Mouse (Mus musculus): ENCODE results near the gene Cs.

GRCm38 (mm10) chr10:128372989-128373748 lies 35.6 kb downstream of the Cs start:
- TF ChIP-seq GATA1 (IDR thresholded peaks at IDR 0.05; ENCODE audit: low read depth, low read length): 0 out of 2 replicates have a peak, but pooled peaks have one; percentile 17
- TF ChIP-seq CTCF (IDR thresholded peaks at IDR 0.05 in 2 of 3, conservative IDR thresholded peaks at IDR 0.05 in 1 of 3; ENCODE audit: control insufficient read depth in 1 of 3, insufficient read depth in 1 of 3, low read depth in 2 of 3, low read length in 3 of 3, poor library complexity in 1 of 3, severe bottlenecking in 1 of 3): no peak; a peak in 1 of 6 replicates
- peak; percentile 37; the same call in 1 of the 2 replicates for TF ChIP-seq HCFC1 (IDR thresholded peaks at IDR 0.05; ENCODE audit: low read depth, low read length)
- peak in 1 of 2 experiments; percentile 41; a peak in 1 of 4 replicates for TF ChIP-seq POLR2A (IDR thresholded peaks at IDR 0.05; ENCODE audit: control insufficient read depth in 1 of 2, insufficient read depth in 1 of 2, low read depth in 1 of 2, low read length in 2 of 2, poor library complexity in 1 of 2)
- no peak for TF ChIP-seq ZKSCAN1 (IDR thresholded peaks at IDR 0.05; ENCODE audit: low read depth, low read length)
- peak; percentile 86; the same call in 1 of the 2 replicates for TF ChIP-seq MYC (IDR thresholded peaks at IDR 0.05; ENCODE audit: low read depth, low read length)
- no peak for TF ChIP-seq RCOR1 (IDR thresholded peaks at IDR 0.05; ENCODE audit: low read depth, low read length)
- no peak for TF ChIP-seq KAT2A (conservative IDR thresholded peaks at IDR 0.05; ENCODE audit: low read depth, low read length)
- TF ChIP-seq USF2 (IDR thresholded peaks at IDR 0.05; ENCODE audit: borderline replicate concordance in 1 of 2, insufficient read depth in 1 of 2, low read depth in 1 of 2, low read length in 2 of 2): 0 out of 4 replicates have a peak, but pooled peaks of 1 of the 2 experiments have one; percentile 28
- TF ChIP-seq POLR2AphosphoS5 (IDR thresholded peaks at IDR 0.05; ENCODE audit: borderline replicate concordance, low read depth, low read length): no peak
- TF ChIP-seq CHD1 (IDR thresholded peaks at IDR 0.05; ENCODE audit: low read depth, low read length): no peak
- TF ChIP-seq EP300 (IDR thresholded peaks at IDR 0.05; ENCODE audit: low read depth in 1 of 2, low read length in 2 of 2): no peak
